Mouse (Mus musculus): Measurements from ENCODE around the gene Tatdn2.
A peak's percentile ranks its signal among the peaks of the same experiment; 100 is the strongest.
"Not testable (repeated sequence)": the region's sequence is repeated elsewhere in the genome, so short reads cannot be mapped to it uniquely, and the experiment has no call there.

Tatdn2 gene

DNA sequence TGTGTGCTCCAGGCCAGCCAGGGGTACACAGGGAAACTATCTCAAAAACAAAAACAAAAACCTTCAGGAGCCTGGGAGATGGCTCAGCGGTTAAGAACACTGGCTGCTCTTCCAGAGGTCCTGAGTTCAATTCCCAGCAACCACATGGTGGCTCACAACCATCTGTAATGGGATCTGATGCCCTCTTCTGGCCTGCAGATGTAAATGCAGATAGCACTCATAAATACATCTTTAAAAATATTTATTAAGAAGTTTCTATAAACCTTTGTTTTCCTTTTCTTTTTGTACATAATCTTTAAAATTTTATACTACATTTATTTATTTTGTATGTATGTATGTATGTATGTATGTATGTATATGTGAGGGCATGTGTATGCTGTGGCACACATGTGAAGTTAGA lies 24.8 kb upstream of the Tatdn2 start:
- not testable (repeated sequence) for DNase-seq (ENCODE audit: low spot score)

DNA sequence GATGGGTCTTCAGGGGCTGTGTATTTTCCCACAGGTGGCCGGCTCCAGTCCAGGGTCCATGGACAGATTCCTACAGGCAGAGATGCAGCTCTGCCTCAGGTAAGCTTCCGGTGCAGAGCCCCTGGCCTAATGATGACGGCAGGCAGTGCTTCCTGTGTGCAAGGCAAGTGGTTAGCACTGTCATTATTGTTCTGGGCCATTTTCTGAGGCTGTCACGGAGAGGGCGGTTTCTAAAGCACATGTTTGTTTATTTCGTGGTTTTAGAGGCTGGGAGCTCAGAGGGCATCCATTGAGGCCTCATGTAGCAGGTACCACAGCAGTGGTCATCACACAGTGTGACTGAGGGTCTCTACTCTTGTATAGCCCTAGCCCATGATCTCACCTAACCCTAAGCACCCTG lies 23.9 kb upstream of the Tatdn2 start:
- no peak for DNase-seq (ENCODE audit: low spot score)

DNA sequence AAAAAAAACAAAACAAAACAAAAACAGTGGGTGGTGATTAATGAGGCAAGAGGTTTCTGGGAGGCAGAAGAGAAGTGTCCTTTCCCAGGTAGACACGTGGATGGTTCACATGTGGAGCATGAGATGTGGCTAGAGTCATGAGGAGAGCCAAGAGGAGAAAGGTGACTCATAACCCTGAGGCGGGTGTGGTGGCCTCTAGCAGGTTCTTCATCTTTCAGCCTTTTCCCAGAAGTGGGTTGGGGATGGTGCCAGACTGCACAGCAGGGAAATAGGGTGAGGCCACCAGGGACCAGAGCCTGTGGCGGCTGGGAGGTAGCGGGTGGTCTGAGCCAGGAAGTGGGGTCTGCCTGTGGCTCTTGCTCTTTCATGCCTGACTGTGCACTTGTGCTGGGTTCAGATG lies 21.6 kb upstream of the Tatdn2 start:
- DNase-seq (ENCODE audit: low spot score): no peak

DNA sequence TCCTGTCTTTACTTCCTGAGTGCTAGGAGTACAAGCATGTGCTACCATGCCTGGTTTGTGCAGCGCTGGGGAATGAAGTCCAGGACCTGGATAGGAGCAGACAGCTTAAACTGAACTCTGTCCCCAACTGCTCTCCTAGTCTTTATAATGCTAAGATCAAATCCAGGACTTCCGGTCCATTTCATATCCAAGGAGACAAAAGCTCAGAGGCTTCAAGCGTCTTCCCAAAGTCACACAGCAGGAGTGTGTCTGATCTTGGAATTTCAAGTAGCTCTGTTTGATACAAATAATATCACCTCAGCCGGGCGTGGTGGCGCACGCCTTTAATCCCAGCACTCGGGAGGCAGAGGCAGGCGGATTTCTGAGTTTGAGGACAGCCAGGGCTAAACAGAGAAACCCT lies 20.9 kb upstream of the Tatdn2 start:
- no peak for DNase-seq (ENCODE audit: low spot score)

DNA sequence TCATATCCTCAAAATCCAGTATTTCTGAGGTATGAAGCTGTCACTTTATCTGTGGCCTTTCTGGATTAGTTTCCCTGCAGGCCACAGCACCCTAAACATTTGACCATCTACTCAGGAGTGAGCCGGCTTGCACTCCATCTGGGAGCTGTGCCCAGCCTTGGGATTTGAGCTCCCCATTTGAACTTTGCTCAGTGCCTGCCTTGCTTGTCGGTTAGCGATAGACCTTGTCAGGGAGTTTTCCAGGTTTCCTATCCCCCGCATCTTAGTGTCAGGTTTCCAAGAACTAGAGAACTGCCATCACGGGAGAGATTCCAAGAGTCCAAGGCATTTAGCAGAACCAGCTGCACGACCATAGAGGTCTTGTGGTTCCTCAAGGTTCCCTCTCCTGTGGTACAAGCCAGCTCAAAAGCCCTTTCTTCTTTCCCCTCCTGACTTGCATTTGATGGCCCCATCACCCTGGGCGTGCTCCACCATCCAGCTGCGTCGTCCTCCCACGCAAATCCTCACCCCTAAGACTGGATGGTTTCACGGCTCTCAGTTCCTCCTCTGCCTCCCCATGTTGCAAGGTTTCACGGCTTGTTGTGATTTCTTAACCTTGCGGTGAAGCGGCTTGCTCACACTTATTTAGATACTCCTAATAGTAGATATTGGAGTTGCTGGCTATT lies 19.6 kb upstream of the Tatdn2 start:
- DNase-seq (ENCODE audit: low spot score): no peak

DNA sequence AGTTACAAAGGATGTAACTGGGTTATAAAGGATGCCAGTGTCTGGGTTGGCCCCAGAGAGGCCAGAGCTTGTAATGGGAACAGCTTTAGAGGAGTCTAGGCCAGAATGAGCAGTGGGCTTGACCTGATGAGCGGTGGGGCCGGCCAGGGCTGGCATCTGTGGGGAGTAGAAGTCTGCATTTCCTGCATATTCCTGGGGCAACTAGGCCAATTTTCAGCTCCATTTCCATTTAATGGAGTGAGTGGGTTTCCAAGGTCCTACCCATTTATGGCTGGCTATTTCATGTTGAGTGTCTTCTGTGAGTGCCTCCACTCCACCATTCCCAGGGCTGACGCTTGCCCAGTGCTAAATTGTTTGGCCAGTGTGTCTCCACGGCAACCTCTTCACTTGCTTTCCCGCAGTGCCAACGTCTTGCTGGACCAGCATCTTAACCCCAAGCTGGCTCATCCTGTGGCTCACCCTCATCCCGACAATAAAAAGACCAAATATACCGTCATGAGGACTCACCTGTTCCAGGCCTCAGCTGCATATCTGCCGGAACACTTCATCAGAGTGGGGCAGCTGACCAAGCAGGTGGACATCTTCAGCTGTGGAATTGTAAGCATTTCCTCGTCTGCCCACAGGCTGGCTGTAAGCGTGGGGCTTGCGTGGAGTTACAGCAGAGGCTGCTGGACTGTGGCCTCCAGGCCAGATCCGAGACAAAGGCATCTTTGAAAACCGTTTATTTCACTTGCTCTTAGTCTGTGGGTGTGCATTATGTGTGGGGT lies 18.4 kb upstream of the Tatdn2 start:
- no peak for DNase-seq (ENCODE audit: low spot score)

DNA sequence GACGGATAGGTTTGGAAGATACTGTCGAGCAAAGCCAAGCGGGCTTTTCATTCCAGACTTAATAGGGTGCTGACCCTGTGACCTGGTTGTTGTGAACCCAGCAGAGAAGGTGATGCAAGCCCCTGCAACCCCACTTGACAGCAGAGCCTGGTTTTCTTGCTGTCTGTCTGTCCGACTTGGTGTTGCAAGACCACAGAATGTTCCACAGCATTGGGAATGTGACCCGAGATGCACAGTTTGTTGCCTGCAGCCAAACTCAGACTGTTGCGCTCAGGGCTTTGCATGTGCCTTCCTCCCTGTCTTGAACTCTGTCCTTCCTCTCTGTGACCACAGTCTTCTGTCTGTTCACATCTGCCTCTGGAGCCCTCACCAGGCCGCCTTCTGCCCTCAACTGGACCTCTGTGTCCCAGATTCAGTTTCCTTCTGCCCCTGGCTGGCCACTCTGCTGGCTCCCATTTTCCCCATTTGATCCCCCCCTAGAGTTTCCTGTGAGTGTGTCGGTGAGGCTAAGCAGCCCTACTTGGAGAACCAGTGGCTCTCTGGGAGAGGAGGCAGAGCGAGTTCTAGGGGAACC lies 16.8 kb upstream of the Tatdn2 start:
- no peak for DNase-seq (ENCODE audit: low spot score)

DNA sequence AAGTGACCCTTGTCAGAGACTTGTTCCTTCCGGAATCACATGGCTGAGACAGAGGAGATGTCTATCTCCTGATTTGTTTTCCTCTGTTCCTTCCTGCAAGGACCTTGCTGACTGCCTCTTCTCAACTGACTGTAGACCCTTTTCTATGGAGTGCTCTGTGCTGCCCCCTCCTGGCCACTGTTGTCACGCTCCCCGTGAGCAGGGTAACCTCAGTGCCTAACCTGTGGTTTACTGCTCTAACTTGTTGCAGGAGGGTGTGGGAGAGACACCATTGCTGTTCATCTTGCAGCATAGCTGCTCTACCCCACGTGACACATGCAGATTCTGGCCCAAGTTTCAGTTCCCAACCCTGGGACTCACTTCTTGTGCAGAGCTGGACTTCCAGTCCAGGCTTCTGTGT lies 15.6 kb upstream of the Tatdn2 start:
- DNase-seq (ENCODE audit: low spot score): peak; percentile 63

DNA sequence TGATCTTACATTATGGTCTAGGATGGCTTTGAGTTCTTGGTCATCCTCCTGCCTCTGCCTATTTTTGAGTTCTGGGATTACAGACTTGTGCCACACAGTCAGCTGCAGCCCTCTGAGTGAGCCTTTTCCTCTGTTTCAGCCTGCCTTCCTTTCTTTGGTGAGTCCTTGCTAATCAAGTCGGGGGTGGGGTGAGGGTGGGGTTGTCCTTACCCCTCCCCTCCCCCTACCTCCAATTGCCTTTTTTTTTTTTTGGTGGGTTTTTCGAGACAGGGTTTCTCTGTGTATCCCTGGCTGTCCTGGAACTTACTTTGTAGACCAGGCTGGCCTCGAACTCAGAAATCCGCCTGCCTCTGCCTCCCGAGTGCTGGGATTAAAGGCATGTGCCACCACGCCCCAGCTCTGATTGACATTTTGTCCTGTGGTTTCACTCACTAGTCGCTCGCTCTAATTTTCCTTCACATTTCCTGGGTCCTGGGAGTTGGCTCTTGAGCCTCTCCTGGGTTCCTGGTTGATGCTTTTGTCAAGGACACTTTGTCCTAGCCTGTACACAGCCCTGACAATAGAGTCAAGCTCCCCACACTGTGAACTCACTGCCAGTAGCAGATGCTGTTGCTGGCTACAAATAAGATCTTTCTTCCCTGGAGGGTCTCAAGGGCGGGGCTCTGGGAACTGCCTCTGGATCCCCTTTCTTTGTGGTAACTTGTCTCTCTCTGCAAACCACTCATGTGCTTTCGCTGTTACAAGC lies 13.6 kb upstream of the Tatdn2 start:
- no peak for DNase-seq (ENCODE audit: low spot score)

DNA sequence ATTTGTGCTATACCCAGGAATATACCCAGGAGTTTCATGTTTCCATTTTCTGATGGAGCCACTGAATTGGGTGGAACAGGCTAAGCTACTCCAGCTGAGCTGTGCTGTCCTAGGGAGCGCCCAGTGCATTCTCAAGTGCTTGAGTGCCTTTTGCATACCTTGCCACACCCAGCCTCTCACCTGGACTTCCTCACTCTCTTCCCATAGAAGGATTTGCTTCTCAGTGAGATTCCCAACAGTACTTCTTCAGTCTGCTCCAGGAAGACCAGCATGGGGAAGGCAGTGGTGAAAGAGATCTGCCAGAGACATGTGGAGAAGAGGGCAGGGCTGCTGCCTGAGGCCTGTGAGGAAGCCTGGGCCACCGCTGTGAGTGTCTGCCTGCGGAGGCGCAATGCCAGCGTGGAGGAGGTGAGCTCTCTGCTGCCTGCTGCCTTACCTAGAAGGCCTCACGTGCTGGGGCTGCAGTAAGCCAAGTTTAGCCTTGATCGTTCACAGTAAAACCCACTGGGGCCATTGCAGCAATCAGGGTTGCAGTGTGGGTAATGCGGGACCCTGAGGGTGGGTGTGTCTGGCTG lies 10.2 kb upstream of the Tatdn2 start:
- DNase-seq (ENCODE audit: low spot score): no peak

DNA sequence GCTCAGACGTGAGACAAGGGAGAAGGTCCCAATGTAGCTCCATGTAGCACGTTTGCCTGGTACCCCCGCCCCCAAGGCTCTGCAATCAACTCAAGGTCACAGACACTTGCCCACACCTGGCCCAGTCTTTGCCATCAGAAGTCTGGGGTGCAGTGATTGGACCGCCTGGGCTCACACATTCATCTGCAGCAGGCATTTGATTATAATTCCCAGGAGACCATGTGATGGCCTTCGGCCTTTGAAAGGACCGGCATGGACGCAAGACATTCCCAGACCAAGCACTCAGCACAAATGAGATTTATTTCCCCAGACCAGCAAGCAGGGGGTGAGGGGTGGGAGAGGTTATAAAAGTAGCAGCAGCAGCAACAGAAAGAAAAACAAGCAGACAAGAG lies 6.8 kb upstream of the Tatdn2 start:
- peak; percentile 12 for DNase-seq (ENCODE audit: low spot score)

DNA sequence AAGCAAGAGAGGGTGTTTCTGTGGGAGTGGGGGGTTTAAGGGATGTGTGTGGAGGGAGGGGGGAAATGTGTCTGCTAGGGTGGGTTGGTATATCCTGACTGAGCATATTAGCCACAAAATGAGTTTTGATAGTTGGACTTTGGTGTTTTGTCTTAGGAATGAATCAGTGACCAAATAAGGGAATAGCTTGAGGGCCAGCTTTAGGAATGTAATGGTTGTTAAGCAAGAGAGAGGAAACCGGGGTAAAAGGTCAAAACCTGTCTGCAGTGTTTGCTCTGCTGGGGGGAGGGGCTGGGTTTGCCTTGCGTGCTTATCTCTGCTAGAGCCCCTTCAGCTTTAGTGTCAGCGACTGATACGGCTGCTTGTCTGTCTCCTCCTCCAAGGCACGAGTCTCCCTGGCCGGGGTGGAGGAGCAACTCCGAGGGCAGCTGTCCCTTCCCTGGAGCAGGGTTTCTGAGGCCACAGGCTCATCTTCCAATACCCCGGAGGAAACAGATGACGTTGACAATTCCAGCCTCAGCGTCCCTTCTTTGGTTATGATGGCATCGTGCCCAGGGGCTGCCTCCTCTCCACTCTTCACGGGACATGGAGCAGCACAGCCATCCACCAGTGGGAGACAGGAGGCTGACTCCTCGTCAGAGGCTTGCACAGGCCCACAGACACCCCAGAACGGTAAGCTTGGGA lies 6.3 kb upstream of the Tatdn2 start:
- DNase-seq (ENCODE audit: low spot score): peak; percentile 18

DNA sequence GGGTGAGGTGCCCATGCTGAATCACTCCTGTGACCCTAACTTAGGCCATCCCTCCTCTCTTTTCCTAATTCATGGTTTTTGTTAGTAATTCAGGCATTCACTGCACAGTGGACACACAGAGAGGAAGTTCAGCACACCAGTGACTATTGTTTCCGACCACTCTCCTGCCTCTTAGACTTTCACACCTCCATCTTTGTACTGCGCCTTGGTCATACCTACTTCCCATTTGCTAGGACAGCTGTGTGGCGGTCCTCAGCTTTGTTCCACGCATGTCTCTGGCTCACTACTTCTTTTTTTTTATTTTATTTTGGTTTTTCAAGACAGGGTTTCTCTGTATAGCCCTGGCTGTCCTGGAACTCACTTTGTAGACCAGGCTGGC lies 5.8 kb upstream of the Tatdn2 start:
- no peak for DNase-seq (ENCODE audit: low spot score)

DNA sequence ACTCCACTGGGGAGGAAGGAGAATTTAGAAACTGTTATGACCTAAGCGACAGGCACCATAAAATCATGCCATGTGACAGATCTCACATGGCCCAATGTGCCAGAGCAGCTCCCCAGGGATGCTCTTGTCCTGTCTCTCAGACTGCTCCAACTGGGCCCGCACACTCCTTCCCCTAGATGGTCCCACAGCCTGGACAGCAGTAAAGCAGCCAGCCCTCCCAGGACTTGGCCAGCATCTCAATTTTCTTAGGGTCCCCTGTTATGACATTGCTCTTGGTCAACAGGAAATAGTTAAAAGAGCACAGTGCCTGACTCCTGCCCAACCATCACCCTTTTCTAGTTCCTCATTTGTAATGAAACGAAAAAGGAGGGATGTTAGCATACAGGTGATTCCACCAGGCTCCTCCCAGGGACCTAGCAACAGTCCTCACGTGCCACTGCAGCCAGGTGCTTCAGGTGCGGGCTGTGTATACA lies 4.2 kb upstream of the Tatdn2 start:
- no peak for DNase-seq (ENCODE audit: low spot score)

DNA sequence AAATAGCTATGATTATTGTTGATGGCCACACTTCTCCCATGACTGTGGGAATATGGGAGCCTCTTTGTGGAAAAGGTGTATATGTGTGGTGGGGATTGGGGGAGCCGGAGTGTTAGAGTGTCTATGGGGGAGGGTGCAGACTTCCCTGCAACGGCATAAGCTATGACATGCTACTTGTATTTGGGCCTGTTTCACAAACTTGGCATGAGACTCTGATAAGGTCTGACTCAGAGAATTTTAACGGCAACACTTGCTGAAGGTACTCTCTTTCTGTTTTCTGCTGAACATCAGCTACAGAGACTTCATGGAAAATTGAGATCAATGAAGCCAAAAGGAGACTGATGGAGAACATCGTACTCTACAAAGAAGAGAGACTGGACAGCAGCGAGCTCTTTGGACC lies 3.5 kb upstream of the Tatdn2 start:
- no peak for DNase-seq (ENCODE audit: low spot score)

DNA sequence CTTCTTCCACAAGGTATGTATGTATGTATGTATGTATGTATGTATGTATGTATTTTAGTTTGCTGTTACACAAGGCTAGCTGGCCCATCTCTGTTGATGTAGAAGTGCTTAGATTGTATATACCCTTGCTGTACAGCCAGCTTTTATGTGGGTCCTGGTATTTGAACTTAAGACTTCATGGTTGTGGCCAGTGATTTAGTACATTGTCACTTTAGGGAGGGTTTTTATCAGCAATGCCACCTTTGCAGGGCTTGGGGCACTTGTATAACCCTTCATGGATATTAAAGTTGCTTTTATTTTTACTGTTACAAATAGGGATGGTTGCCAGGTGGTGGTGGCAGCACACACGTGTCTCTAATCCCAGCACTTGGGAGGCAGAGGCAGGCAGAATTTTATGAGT lies 1.6 kb upstream of the Tatdn2 start:
- no peak for DNase-seq (ENCODE audit: low spot score)

DNA sequence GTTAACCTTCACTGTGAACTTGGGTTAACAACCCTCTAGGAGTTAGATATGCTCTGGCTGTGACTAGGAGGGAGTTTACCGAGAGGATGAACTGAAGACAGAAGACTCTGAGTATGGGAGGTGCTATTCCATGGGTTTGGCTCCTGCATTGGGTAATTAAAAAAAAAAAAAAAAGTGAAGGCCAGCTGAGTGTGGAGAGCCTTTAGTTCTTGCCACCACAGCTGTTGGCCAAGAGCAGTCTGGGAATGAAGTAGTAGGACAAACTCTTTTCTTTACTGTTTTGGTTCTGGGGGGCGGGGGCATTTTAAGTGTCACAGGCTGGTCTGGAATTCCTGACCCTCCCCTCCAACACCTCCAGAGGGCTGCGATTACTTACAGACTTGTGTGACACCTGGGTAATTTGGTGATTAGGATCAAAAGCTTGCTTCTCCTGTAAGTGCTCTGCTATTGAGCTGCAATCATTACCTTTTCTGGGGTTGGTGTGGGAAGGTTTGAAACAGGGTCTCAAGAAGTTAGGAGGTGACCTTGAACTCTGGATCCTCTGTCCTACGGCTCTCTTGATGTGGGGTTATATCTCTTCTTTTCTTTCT lies 989 bp upstream of the Tatdn2 start:
- no peak for DNase-seq (ENCODE audit: low spot score)

DNA sequence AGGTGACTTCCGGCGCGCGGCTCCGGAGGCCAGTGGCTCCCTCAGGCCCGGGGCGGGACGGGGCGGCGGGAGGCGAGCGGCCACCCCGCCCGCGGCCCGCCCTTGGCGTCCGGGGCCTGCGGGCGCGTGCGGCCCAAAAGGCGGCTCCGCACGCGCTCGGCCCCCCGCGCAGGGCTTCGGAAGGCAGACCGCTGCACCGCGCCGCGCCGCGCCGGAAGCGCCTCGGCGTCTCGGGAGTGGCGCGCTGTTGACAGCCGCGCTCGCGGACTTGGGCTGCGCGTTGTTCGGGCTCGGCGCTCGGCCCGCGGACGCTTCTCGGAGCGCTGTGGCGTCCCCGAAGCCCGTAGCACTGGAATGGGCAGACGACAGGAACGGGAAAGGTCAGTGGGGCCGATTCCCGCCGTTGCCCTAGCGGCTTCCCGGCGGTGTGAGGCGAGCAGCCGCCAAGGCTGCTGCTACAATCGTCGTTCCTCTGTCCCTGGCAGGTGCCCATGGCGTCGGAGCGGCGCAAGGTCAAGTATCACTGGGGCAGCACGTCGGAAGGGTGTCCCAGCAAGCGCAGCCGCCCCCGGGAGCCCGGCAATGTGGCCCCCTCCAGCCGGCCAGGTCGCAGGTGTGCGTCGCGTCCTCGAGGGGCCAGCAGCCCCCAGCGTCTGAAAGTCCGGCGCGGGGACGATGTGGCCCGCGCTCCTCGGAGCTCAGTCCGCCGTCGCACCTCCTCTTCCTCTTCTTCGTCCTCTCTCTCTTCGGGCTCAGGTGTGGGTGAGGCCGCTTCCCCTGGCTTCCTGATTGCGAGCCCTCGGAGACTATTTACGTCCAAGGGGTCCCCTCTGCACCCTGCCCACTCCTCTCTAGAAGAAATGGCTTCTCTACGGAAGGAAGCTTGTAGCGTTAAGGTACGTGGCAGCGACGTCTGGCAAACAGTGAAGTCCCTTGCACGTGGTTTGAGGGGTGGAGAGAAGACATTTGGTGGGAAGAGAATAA lies 664 bp downstream of the Tatdn2 start:
- no peak for DNase-seq (ENCODE audit: low spot score)

DNA sequence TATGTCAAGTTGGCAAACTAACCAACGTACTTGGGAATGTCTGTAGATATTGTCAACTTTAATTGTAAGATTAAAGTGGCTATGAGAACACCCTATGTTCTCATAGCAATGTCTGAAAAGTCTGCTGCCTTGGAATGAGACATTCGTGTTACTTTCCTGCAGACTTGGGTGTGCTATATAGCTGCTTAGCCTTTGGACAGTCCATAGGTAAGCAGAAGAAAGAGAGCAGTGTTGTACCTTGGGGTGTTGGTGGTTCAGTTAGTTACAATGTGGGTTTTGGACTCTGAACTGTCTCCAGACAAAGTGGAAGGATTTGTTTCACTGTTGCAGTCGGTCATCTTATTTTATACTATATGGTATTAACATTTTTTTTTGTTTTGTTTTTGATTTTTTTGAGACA lies 15.9 kb downstream of the Tatdn2 start:
- DNase-seq (ENCODE audit: low spot score): no peak

DNA sequence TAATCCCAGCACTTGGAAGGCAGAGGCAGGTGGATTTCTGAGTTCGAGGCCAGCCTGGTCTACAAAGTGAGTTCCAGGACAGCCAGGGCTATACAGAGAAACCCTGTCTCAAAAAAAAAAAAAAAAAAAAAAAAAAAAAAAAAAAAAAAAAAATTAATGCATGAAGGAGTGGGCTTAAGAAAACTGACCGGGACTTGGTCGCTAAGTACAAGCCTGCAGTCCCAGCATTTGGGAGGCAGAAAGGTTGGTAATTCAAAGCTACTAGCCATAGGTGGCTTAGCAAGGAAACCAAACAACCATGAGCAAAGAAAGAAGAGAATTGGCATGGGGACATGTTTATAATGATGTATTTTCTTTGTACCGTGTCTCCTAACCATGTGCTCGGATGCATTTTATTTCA lies 16.5 kb downstream of the Tatdn2 start:
- not testable (repeated sequence) for DNase-seq (ENCODE audit: low spot score)
